Mouse (Mus musculus) ES-Bruce4 (cell line): ENCODE measurements around the gene Dcaf6. TPM values are rescaled to one million over a fixed set of nuclear protein-coding genes. Genes with fewer than 3 reads are reported as not detected.

Experiments
- H3K27ac ChIP-seq: 2 replicates; pipeline ENCODE4 v1.5.1; 2012; ENCODE audit warnings: low read length, inconsistent platforms; ENCODE audit not compliant: insufficient read depth
- H3K27me3 ChIP-seq: 2 replicates; pipeline ENCODE4 v1.6.1; 2012; ENCODE audit warnings: mild to moderate bottlenecking, low read length, inconsistent platforms; ENCODE audit not compliant: control insufficient read depth, poor library complexity, insufficient read depth, severe bottlenecking
- H3K36me3 ChIP-seq: 2 replicates; pipeline ENCODE4 v1.6.1; 2012; ENCODE audit warnings: inconsistent platforms, mild to moderate bottlenecking, low read length, moderate library complexity; ENCODE audit not compliant: control insufficient read depth, poor library complexity, insufficient read depth, severe bottlenecking
- H3K4me1 ChIP-seq: one replicate; pipeline ENCODE4 v1.8.1; 2011; ENCODE audit warnings: low read length; ENCODE audit not compliant: control insufficient read depth, insufficient read depth
- H3K4me3 ChIP-seq: 2 replicates; pipeline ENCODE4 v1.5.1; 2011; ENCODE audit warnings: low read depth, mild to moderate bottlenecking, low read length
- H3K9ac ChIP-seq: 2 replicates; pipeline ENCODE4 v1.6.1; 2012; ENCODE audit warnings: low read depth, mild to moderate bottlenecking, inconsistent platforms; ENCODE audit not compliant: poor library complexity, severe bottlenecking
- H3K9me3 ChIP-seq: replicated peaks from 2 replicates; pipeline ENCODE4 v1.6.1; 2012; ENCODE audit warnings: mild to moderate bottlenecking, low read length, inconsistent platforms; ENCODE audit not compliant: control insufficient read depth, poor library complexity, insufficient read depth, severe bottlenecking
- CTCF ChIP-seq: IDR thresholded peaks from one replicate; pipeline ENCODE4 v1.8.1; 2011; ENCODE audit warnings: low read depth, low read length
- EP300 ChIP-seq: IDR thresholded peaks from 2 replicates; pipeline ENCODE4 v1.6.1; 2011; ENCODE audit warnings: low read depth, low read length; ENCODE audit not compliant: insufficient read depth
- POLR2A ChIP-seq: IDR thresholded peaks from one replicate; pipeline ENCODE4 v1.8.1; 2011; ENCODE audit warnings: low read length; ENCODE audit not compliant: insufficient read depth
- polyA plus RNA-seq: library from polyadenylated mRNA; stranded (reverse); fragments of >200 nt; gene quantifications from 2 replicates; pipeline ENCODE4 v1.2.4, GENCODE M21; 2011; ENCODE audit warnings: low read depth; ENCODE audit not compliant: missing spikeins, insufficient read depth, insufficient read length

The Dcaf6 gene
- polyA plus RNA-seq, 1 experiment = 17.6 TPM

DNA sequence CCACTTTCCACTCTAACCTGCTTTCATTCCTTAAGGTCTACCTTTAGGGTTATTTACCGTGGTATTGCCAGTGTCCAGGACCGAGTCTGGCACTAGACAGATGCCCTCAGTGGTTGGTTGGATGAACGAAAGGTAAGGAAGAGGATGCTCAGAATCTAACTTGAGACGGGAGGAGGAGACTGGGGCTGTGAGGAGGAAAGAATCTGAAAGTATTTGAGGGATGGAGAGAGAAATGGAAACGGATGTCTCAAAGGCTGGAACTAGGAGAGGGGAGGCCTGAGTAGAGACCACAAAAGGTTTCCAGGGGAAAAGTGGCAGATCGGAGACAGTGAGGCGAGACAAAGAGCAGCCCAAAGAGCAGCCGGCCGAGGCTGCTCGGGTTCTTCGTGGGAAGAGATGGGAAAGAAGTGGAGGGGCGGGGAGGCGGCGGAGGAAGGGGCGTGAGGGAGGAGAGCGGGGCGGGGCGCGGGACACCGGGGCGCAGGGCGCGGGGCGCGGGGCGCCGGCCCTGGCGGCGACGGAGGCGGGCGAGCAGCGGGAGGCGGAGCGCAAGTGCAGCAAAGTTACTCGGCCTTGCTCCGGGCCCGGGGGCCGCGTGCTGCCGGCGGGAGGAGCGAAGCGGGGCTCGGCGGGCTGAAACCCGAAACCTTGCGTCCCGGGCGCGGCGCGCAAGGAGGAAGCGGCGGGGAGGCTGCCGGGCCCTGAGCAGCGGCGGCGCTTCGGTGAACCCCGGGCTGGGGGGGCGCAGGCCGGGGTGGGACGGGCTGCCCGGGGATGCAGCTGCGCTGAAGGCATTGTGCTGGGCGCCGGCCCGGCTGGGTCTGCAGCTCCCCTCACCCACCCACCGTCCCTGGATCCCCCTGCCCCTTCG lies 178.7 kb downstream of the Dcaf6 start:
- peak overlapping the region; percentile 80 for H3K9ac ChIP-seq
- TF ChIP-seq POLR2A (no peak), EP300 (no peak), CTCF (no peak)
- peak overlapping the region; percentile 63 for H3K4me3 ChIP-seq
- no peaks in the 10 kb centered on the region for H3K9me3 ChIP-seq
- H3K36me3 ChIP-seq = no peaks in the 10 kb centered on the region
- no peaks in the 10 kb centered on the region for H3K4me1 ChIP-seq
- H3K27me3 ChIP-seq = no peaks in the 10 kb centered on the region
- no peak overlapping the region for H3K27ac ChIP-seq

GRCm38 (mm10) chr1:165280741-165281140 lies 179.5 kb downstream of the Dcaf6 start:
- Histone ChIP-seq H3K9me3 (no peaks in the 10 kb centered on the region), H3K27me3 (no peaks in the 10 kb centered on the region), H3K4me1 (no peaks in the 10 kb centered on the region), H3K9ac (0 out of 2 replicates have a peak overlapping the region, but pooled peaks have one; percentile 80), H3K36me3 (no peaks in the 10 kb centered on the region), H3K27ac (no peak overlapping the region), H3K4me3 (no peak overlapping the region)
- TF ChIP-seq POLR2A = no peak
- TF ChIP-seq EP300 = no peak
- no peak for TF ChIP-seq CTCF

Other genes starting within 250 kb of the Dcaf6 start
- gene Tiprl, start 223.5 kb downstream of the Dcaf6 start, polyA plus RNA-seq = 69.1 and 88.0 TPM in 2 replicates
- 2.8 and 3.3 TPM in 2 replicates for gene Gpr161, start 164.7 kb downstream of the Dcaf6 start, polyA plus RNA-seq
- gene Mpc2, start 162 bp upstream of the Dcaf6 start, polyA plus RNA-seq = 13.8 and 14.8 TPM in 2 replicates
- not detected in 2 replicates for gene Adcy10, start 24.7 kb upstream of the Dcaf6 start, polyA plus RNA-seq
- 119 and 122 TPM in 2 replicates for gene Mpzl1, start 174.1 kb upstream of the Dcaf6 start, polyA plus RNA-seq
- 2.0 and 2.7 TPM in 2 replicates for gene Rcsd1, start 249.3 kb upstream of the Dcaf6 start, polyA plus RNA-seq